Mouse (Mus musculus) CH12.LX (cell line): ENCODE data around the gene Fhit. TPM values are rescaled to one million over a fixed set of nuclear protein-coding genes. Genes with fewer than 3 reads are reported as not detected.

ENCODE experiments used
- DNase-seq: peaks from one replicate; pipeline ENCODE4 v3.0.0-alpha.2; 2013; ENCODE audit errors: extremely low read depth
- H3K27ac ChIP-seq: 2 replicates; pipeline ENCODE4 v1.5.1; 2012; ENCODE audit warnings: low read depth, mild to moderate bottlenecking, control low read depth, moderate library complexity; ENCODE audit not compliant: insufficient read depth
- H3K27me3 ChIP-seq: replicated peaks from 2 replicates; pipeline ENCODE3; 2012; ENCODE audit warnings: inconsistent platforms
- H3K36me3 ChIP-seq, 2 experiments: replicated peaks in 1 of 2; 2 replicates each; pipeline versions ENCODE3 to v1.6.1; 2012; ENCODE audit warnings: inconsistent platforms in 1 of 2, low read length in 1 of 2, mild to moderate bottlenecking in 1 of 2, mixed read lengths in 1 of 2, moderate library complexity in 1 of 2; ENCODE audit not compliant: control insufficient read depth in 1 of 2, insufficient read depth in 1 of 2
- H3K4me1 ChIP-seq, 2 experiments: 2 replicates each; pipeline ENCODE4 v1.6.1; 2012; ENCODE audit warnings: inconsistent platforms in 1 of 2, moderate library complexity in 1 of 2; ENCODE audit not compliant: insufficient read depth in 2 of 2, control insufficient read depth in 1 of 2
- H3K4me2 ChIP-seq: 2 replicates; pipeline ENCODE4 v1.6.1; 2012; ENCODE audit warnings: low read depth, mild to moderate bottlenecking, control low read depth; ENCODE audit not compliant: poor library complexity, insufficient read depth, severe bottlenecking
- H3K4me3 ChIP-seq, 3 experiments: fragments of 150-350 bp in 1 of 3; sonication (generic) in 1 of 3; replicated peaks in 1 of 3; 2 replicates each; pipeline versions ENCODE3 to v1.5.1; 2011 to 2012; ENCODE audit warnings: low read depth in 2 of 3, low read length in 2 of 3, mild to moderate bottlenecking in 2 of 3, moderate library complexity in 2 of 3, control low read depth in 1 of 3, improper control_type of control experiment in 1 of 3, inconsistent platforms in 1 of 3, mixed read lengths in 1 of 3; ENCODE audit not compliant: poor library complexity in 1 of 3
- H3K79me2 ChIP-seq: replicated peaks from 2 replicates; pipeline ENCODE4 v1.6.1; 2012; ENCODE audit warnings: mild to moderate bottlenecking, moderate library complexity; ENCODE audit not compliant: control insufficient read depth, poor library complexity, insufficient read depth, severe bottlenecking; ENCODE audit errors: extremely low read depth
- H3K9ac ChIP-seq: 2 replicates; pipeline ENCODE4 v1.6.1; 2012; ENCODE audit warnings: low read depth, mild to moderate bottlenecking, control low read depth, moderate library complexity; ENCODE audit not compliant: insufficient read depth
- H3K9me3 ChIP-seq: replicated peaks from 2 replicates; pipeline ENCODE3; 2012; ENCODE audit warnings: low read length, inconsistent platforms, mixed read lengths
- CHD1 ChIP-seq: IDR thresholded peaks from 2 replicates; pipeline ENCODE4 v1.6.1; 2012; ENCODE audit warnings: low read depth, low read length, improper control_type of control experiment, inconsistent platforms
- CTCF ChIP-seq, 2 experiments: IDR thresholded peaks in 1 of 2; conservative IDR thresholded peaks in 1 of 2; 2 replicates each; pipeline ENCODE4 v1.5.1; 2011 to 2012; ENCODE audit warnings: low read depth in 2 of 2, low read length in 2 of 2, improper control_type of control experiment in 1 of 2, inconsistent platforms in 1 of 2, mild to moderate bottlenecking in 1 of 2, moderate library complexity in 1 of 2
- EP300 ChIP-seq: IDR thresholded peaks from 2 replicates; pipeline ENCODE4 v1.6.1; 2011; ENCODE audit warnings: low read length, improper control_type of control experiment
- JUN ChIP-seq: IDR thresholded peaks from 2 replicates; pipeline ENCODE4 v1.6.1; 2011; ENCODE audit warnings: low read depth, mild to moderate bottlenecking, low read length, improper control_type of control experiment, moderate library complexity; ENCODE audit not compliant: insufficient read depth
- NELFE ChIP-seq: IDR thresholded peaks from 2 replicates; pipeline ENCODE4 v1.6.1; 2011; ENCODE audit warnings: low read depth, low read length, improper control_type of control experiment
- PAX5 ChIP-seq: IDR thresholded peaks from 2 replicates; pipeline ENCODE4 v1.6.1; 2012; ENCODE audit warnings: low read length, inconsistent platforms, mixed read lengths
- SMC3 ChIP-seq: IDR thresholded peaks from 2 replicates; pipeline ENCODE4 v1.6.1; 2011; ENCODE audit warnings: low read depth, low read length, improper control_type of control experiment
- TBP ChIP-seq: conservative IDR thresholded peaks from 2 replicates; pipeline ENCODE4 v1.6.1; 2011; ENCODE audit warnings: low read depth, low read length, improper control_type of control experiment
- ZKSCAN1 ChIP-seq: IDR thresholded peaks from 2 replicates; pipeline ENCODE4 v1.6.1; 2012; ENCODE audit warnings: low read depth, inconsistent platforms, low read length, improper control_type of control experiment, borderline replicate concordance
- dilution Hi-C: fragments of 300-500 bp; cut with MboI; formaldehyde crosslinking; loops from 2 replicates; pipeline ENCODE4 v1.14.3; 2020; ENCODE audit warnings: low sequenced_read_pairs; ENCODE audit not compliant: extremely low pct_unique_long_range_greater_than_20kb, extremely low pct_ligation_motif_present
- in situ Hi-C: fragments of 300-500 bp; cut with MboI; formaldehyde crosslinking; loops from 3 replicates; pipeline ENCODE4 v1.14.3; 2019; ENCODE audit warnings: low sequenced_read_pairs, low pct_ligation_motif_present, low pct_unique_long_range_greater_than_20kb, mixed read lengths
- polyA plus RNA-seq: library from polyadenylated mRNA; unstranded; fragments of >175 nt; gene quantifications from 2 replicates; pipeline ENCODE4 v1.2.1, GENCODE M21; 2012; ENCODE audit warnings: low read depth; ENCODE audit not compliant: insufficient read length
- total RNA-seq, 2 experiments: library from RNA; depleted of rRNA; stranded (reverse); fragments of 300-350 nt in 1 of 2; fragments of >200 nt in 1 of 2; gene quantifications; 2 replicates each; pipeline ENCODE4 v1.2.3; 2012 to 2014

The Fhit gene
- total and polyA plus RNA-seq, 3 experiments, result 0.64 to 1.9 (median 0.64) TPM

GRCm38 (mm10) chr14:9613126-9613525 lies 1548.7 kb downstream of the Fhit start:
- TF ChIP-seq CTCF (conservative IDR thresholded peaks at IDR 0.05 in 1 of 2, IDR thresholded peaks at IDR 0.05 in 1 of 2; ENCODE audit: low read depth in 2 of 2, low read length in 2 of 2), result peak in 1 of 2 experiments; percentile 14; a peak in 1 of 4 replicates
- no peak for TF ChIP-seq JUN
- H3K27me3 ChIP-seq, result no peaks in the 10 kb centered on the region
- no peaks in the 10 kb centered on the region for H3K36me3 ChIP-seq
- H3K79me2 ChIP-seq, result no peaks in the 10 kb centered on the region
- no peaks in the 10 kb centered on the region for H3K9me3 ChIP-seq
- no peak overlapping the region for H3K4me3 ChIP-seq
- in situ Hi-C loops (no loop called here), dilution Hi-C loops (no loop called here)
- no peak overlapping the region for H3K27ac ChIP-seq
- no peak overlapping the region for H3K9ac ChIP-seq
- H3K4me2 ChIP-seq, result no peak overlapping the region
- peaks cover 4 to 21% of the 10 kb centered on the region in 2 experiments; a peak in 3 of 4 replicates for H3K4me1 ChIP-seq
- DNase-seq, result peak; percentile 6

GRCm38 (mm10) chr14:9609120-9609519 lies 1552.7 kb downstream of the Fhit start:
- no peak for DNase-seq
- Histone ChIP-seq H3K9me3 (no peaks in the 10 kb centered on the region), H3K27ac (no peak overlapping the region), H3K4me3 (no peak overlapping the region), H3K79me2 (no peaks in the 10 kb centered on the region), H3K4me1 (peaks cover 4 to 21% of the 10 kb centered on the region in 2 experiments; a peak in 3 of 4 replicates), H3K36me3 (no peaks in the 10 kb centered on the region), H3K9ac (no peak overlapping the region), H3K4me2 (no peak overlapping the region), H3K27me3 (no peaks in the 10 kb centered on the region)
- TF ChIP-seq EP300, result no peak
- dilution Hi-C loops (no loop called here), in situ Hi-C loops (no loop called here)

- DNase-seq, result no peak
- no peak for TF ChIP-seq PAX5
- no peak for TF ChIP-seq ZKSCAN1
- TF ChIP-seq JUN, result no peak
- TF ChIP-seq CHD1, result no peak
- no peak for TF ChIP-seq NELFE
- TF ChIP-seq TBP, result no peak
- no peak for TF ChIP-seq SMC3
- Histone ChIP-seq H3K36me3 (no peaks in the 10 kb centered on the region), H3K27ac (no peak overlapping the region), H3K4me3 (no peak overlapping the region), H3K9me3 (no peaks in the 10 kb centered on the region), H3K27me3 (no peaks in the 10 kb centered on the region), H3K79me2 (no peaks in the 10 kb centered on the region), H3K9ac (no peak overlapping the region), H3K4me2 (no peak overlapping the region), H3K4me1 (peaks cover 0 to 8% of the 10 kb centered on the region in 2 experiments; a peak in 2 of 4 replicates)
- in situ Hi-C loops, result no loop called here
- dilution Hi-C loops, result no loop called here
Observed at GRCm38 (mm10) chr14:9606584-9607377, 1555.1 kb downstream of the Fhit start.
